Mouse (Mus musculus): ENCODE data around the gene 2610008E11Rik.
"Not testable (repeated sequence)": the region's sequence is repeated elsewhere in the genome, so short reads cannot be mapped to it uniquely, and the experiment has no call there.

The 2610008E11Rik gene

GRCm38 (mm10) chr10:79097161-79097754 lies at the start of gene 2610008E11Rik:
TSS of gene 2610008E11Rik (minus strand) at chr10:79097600.
- peak; percentile 96 for DNase-seq (ENCODE audit: low read depth, low spot score)

GRCm38 (mm10) chr10:79116125-79116849 lies 18.9 kb upstream of the 2610008E11Rik start:
- DNase-seq (ENCODE audit: low read depth, low spot score), result peak; percentile 28

DNA sequence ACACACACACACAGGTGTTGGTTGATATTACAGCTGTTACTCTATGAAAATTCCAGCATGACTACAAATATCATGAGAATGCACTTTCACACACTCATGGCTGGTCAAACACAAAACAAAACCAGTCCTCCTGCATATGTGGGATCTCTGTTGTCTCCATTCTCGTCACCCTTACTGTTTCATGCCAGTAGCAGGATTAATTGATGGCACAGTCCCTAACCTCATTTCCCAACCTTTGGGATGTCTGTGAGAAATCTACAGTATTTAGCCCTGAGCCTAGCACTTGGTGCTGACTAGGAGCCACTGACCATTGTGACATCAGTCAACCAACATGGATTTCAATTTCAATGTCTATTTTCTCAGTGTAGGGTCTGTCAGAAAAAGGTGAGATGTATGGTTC lies 17.7 kb upstream of the 2610008E11Rik start:
- no peak for DNase-seq (ENCODE audit: low read depth, low spot score)

- no peak for DNase-seq (ENCODE audit: low read depth, low spot score)
These were observed 13.1 kb upstream of the 2610008E11Rik start for GRCm38 (mm10) chr10:79110482-79110881.

DNA sequence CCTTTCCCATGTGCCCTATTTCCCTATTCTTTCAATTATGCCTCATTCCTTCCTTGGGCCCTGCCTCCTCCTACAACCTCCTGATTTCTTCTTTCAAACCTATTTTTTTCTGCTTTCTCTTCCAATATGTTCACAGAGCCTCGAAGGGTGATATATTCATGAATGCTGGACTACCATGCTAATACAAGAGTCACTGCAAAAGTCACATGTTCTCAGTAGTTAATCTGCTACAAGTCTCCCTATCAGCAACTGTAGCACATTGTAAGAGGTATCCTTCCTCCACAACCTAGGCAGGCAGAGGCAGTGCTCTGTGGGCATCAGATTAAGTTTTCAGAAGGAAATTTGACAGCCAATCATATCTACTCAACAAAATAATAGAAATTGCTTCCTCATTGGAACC lies 11.8 kb upstream of the 2610008E11Rik start:
- DNase-seq (ENCODE audit: low read depth, low spot score), result no peak

DNA sequence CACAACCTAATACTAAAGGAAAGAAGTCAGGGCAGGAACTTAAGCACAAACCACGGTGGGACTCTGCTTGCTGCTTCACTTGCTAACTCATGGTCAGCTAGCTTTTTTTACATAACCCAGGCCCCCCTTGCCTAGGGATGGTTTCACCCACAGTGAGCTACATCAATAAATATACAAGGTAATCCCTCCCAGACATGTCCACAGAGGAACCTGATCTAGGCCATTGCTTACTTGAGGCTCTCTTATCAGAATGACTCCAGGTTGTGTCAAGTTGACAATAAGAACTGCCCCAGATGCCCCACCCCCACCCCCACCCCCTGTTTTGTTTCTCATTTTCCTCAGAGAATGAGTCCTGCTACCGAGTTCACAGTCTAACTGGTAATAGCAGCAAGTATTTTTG lies 10.1 kb upstream of the 2610008E11Rik start:
- DNase-seq (ENCODE audit: low read depth, low spot score), result no peak

DNA sequence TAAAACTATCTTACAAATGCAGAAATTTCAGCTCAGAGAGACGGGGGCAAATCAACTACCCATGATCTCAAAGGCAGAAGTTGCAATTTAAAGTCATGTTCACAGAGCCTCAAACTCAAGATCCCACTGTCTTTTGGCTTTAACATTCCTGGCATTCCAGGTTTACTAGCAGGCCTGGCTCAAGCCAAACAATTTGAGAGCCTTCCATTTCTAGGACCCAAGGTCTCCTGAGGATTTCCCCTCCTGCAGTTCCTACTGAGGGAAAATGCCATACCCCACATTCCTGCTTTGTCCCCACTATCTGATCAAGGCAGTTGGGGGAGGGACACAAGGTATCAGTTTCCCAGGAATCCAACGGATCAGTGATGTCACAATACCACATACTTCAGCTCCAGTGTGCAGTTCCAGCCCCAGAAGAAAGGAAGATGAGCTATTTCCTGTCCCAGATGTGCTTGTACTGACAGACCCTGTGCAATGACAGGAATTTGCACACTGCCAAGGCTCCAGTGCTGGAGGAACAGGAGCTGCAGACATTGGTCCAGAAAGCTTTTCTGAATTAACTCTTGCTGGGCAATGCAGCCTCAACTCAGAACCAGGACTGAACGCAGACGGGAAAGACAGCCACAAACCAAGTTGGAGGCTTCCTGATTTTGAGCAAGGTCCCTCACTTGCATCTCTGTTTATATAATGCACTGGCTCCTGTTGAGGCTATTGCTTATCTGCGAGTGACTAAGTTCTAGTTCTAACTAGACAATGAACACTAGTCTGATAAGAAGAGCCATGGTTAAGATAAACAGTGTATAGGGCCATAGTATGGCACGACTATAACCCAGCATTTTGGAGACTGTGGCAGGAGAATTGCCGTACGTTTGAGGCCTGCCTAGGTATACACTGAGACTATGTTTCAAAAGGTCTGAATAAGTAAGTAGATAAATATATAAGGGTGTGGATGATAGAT lies 9.2 kb upstream of the 2610008E11Rik start:
- DNase-seq (ENCODE audit: low read depth, low spot score), result no peak

GRCm38 (mm10) chr10:79096706-79097105 lies 694 bp downstream of the 2610008E11Rik start:
- peak; percentile 21 for DNase-seq (ENCODE audit: low read depth, low spot score)

DNA sequence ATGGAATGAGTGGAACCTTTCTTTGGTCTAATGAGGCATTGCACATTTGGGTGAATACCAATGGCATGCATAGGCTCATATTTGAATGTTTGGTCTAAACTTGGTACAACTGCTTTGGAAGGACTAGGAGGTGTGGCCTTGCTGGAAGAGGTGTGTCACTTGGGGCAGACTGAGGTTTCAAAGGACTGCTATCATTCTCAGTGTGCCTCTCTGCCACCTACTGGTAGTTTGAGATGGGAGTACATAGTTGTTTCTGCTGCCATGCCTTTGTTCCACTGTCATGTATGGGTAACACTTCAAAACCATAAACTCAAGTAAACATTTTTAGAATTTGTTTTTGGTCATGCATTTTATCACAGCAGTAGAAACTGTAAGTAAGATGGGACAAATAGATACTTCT lies 5.7 kb downstream of the 2610008E11Rik start:
- no peak for DNase-seq (ENCODE audit: low read depth, low spot score)

DNA sequence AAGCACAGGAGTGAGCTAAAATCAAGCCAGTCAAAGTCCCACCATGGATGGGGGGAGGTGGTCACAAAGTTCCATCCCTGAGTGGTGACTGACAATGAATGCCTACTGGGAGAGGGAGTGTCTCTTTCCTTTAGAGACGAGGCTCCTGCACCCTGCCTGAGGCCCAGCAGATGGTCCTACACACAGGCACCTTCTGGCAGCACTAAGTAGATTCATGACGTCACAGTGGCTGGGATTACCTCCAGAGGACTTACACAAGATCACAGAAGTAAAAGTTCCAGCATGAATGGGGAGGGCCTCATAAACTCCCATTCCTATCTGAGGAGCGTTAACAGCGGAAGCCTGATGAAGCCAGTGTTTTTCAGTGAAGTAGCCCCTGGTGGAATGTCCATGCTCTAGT lies 8.4 kb downstream of the 2610008E11Rik start:
- no peak for DNase-seq (ENCODE audit: low read depth, low spot score)

DNA sequence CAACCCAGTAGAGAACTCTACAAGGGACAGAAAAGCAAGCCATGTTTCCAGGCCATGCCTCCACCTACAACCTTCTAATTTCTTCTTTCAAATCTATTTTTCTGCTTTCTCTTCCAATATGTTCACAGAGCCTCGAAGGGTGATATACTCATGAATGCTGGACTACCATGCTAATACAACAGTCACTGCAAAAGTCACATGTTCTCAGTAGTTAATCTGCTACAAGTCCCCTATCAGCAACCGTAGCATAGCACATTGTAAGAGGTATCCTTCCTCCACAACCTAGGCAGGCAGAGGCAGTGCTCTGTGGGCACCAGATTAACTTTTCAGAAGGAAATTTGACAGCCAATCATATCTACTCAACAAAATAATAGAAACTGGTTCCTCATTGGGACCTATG lies 10.8 kb downstream of the 2610008E11Rik start:
- DNase-seq (ENCODE audit: low read depth, low spot score), result no peak

GRCm38 (mm10) chr10:79057370-79057769 lies 40.0 kb downstream of the 2610008E11Rik start:
- DNase-seq (ENCODE audit: low read depth, low spot score), result not testable (repeated sequence)

DNA sequence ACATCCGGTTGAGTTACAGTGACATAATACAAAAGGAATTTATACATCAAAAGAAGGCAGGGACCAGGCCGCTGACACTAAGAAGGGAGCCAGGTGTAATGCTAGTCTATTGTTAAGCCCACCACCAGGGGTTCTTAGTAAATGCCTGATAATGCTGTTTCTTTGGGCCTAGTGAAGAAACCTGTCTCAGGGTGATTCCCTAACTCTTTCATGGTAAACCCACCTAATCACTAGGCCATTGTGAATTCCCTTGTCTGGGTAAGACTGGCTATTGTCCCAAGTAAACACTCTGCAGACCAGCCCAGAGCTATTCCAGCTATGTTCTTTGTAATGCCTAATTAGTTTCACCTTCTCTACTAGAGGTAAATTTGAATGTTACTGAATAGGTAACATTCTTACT lies 54.9 kb downstream of the 2610008E11Rik start:
- not testable (repeated sequence) for DNase-seq (ENCODE audit: low read depth, low spot score)

- no peak for DNase-seq (ENCODE audit: low read depth, low spot score)
These were observed 69.0 kb downstream of the 2610008E11Rik start, which contains the start of gene Olfr57 for GRCm38 (mm10) chr10:79028441-79028840. TSS of gene Olfr57 (plus strand) at chr10:79028741.

Data from CD4-positive helper T cell, adult 2 months (primary cell).